Mouse (Mus musculus) hindbrain, embryonic 14.5 days (tissue): Measurements from ENCODE around the gene Adat3. TPM values are rescaled to one million over a fixed set of nuclear protein-coding genes. Genes with fewer than 3 reads are reported as not detected.
"Not testable (repeated sequence)": the region's sequence is repeated elsewhere in the genome, so short reads cannot be mapped to it uniquely, and the experiment has no call there.

Experiments
- ATAC-seq: fragments of 200-750 bp; cut with Nextera tagmentation; 2 replicates; pipeline ENCODE4 v1.8.0; 2017; ENCODE audit warnings: moderate number of reproducible peaks, mild to moderate bottlenecking, moderate TSS enrichment, moderate library complexity; ENCODE audit not compliant: low FRiP score
- DNase-seq: peaks from one replicate; pipeline ENCODE4 v3.0.0-alpha.2; 2015; ENCODE audit warnings: low spot score
- H3K27ac ChIP-seq: fragments of 300-500 bp; sonication (generic); 2 replicates; pipeline ENCODE4 v1.5.1; 2014; ENCODE audit warnings: mild to moderate bottlenecking, moderate library complexity
- H3K27me3 ChIP-seq: fragments of 300-500 bp; sonication (generic); 2 replicates; pipeline ENCODE4 v1.6.1; 2014; ENCODE audit warnings: mild to moderate bottlenecking, low read length, mixed read lengths; ENCODE audit not compliant: control insufficient read depth, insufficient read depth
- H3K36me3 ChIP-seq: fragments of 300-500 bp; sonication (generic); replicated peaks from 2 replicates; pipeline ENCODE4 v1.6.1; 2014; ENCODE audit not compliant: control insufficient read depth, insufficient read depth
- H3K4me1 ChIP-seq: fragments of 300-500 bp; sonication (generic); replicated peaks from 2 replicates; pipeline ENCODE4 v1.6.1; 2014; ENCODE audit warnings: antibody characterized with exemption, low read length, mixed read lengths; ENCODE audit not compliant: control insufficient read depth, insufficient read depth
- H3K4me2 ChIP-seq: fragments of 300-500 bp; sonication (generic); replicated peaks from 2 replicates; pipeline ENCODE4 v1.6.1; 2014; ENCODE audit warnings: mild to moderate bottlenecking, moderate library complexity
- H3K4me3 ChIP-seq: fragments of 300-500 bp; sonication (generic); replicated peaks from 2 replicates; pipeline ENCODE4 v1.5.1; 2014; ENCODE audit warnings: mild to moderate bottlenecking, low read length
- H3K9ac ChIP-seq: fragments of 300-500 bp; sonication (generic); 2 replicates; pipeline ENCODE4 v1.6.1; 2014
- H3K9me3 ChIP-seq: fragments of 300-500 bp; sonication (generic); 2 replicates; pipeline ENCODE4 v1.6.1; 2016; ENCODE audit warnings: low read length; ENCODE audit not compliant: control insufficient read depth
- WGBS: fragments of 180-500 bp; shearing (Covaris S2); extraction: QIAGEN DNeasy Blood & Tissue Kit; methylation state at CpG from one replicate; pipeline ENCODE4 v1.1.7; 2014; 5-methylcytosine and 5-hydroxymethylcytosine counted together
- polyA plus RNA-seq: library from polyadenylated mRNA; unstranded; fragments of >200 nt; fragmentation: Nextera tagmentation; extraction: Ambion mirVana; gene quantifications from 2 replicates; pipeline ENCODE4 v1.2.1, GENCODE M21; 2014

The Adat3 gene
- polyA plus RNA-seq, 1 experiment from 2014 or later = 5.6 TPM

DNA sequence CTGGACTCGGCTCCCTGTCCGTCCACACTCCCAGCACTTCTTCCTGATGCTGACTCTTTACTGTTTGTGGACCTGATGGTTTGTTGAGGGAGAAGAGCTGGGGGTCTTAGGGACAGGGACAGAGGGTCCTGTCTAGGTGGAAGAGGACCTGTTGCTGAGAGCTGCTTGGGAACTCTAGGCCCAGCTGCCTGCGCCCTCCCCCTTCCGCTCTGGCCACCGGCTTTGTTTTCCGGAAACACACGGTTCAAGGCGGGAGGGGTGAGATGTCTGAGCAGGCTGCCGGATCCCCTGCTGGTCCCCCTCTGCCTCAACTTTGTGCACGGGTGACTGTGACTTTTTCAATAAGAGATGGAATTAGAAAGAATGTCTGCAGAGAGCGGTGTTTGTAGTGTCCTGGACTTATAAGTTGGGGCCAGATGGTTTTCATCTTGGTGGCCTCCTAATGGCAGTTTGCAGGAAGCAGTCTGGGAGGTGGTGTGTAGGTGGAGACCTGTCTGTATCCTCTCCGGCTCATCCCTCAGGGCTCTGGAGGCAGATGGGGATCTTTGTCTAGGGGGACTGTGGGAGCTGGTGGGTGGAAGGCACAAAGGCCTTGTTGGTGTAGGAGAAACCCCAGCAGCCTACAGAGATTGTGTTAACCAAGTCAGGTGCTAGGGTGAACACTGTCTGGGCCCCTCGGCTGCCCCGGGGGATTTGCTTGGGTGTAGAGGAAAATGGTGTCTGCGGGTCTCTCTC lies 20.9 kb downstream of the Adat3 start:
- DNase-seq (no peak), ATAC-seq (no peak)
- no peaks in the 10 kb centered on the region for H3K36me3 ChIP-seq
- H3K4me3 ChIP-seq = peak overlapping the region; percentile 87
- WGBS = 17% methylated on average over 15 of the region's 15 CpGs
- peak overlapping the region; percentile 94 for H3K27ac ChIP-seq
- no peaks in the 10 kb centered on the region for H3K9me3 ChIP-seq
- H3K27me3 ChIP-seq = no peaks in the 10 kb centered on the region
- peak overlapping the region; percentile 99 for H3K4me2 ChIP-seq
- H3K9ac ChIP-seq = peak overlapping the region; percentile 89
- peaks cover 30% of the 10 kb centered on the region for H3K4me1 ChIP-seq

DNA sequence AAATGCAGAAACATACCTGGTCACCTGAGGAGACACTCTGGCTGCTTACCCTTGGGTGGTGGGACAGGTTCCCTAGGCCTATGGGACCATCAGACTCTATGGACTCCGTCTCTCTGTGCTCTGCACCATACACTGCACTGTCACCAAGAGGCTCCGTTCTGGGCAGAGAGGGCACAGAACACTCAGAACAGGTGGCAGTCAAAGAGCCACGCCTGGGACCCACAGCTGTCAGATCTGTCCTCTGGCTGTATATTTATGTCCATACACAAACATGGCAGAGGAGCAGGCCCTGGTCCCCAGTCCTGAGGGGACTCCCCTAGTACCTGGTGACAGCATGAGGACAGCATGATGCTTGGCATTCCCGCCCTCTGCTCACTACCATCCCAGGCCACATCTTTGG lies 23.1 kb downstream of the Adat3 start:
- WGBS = 90% methylated on average over 4 of the region's 4 CpGs

DNA sequence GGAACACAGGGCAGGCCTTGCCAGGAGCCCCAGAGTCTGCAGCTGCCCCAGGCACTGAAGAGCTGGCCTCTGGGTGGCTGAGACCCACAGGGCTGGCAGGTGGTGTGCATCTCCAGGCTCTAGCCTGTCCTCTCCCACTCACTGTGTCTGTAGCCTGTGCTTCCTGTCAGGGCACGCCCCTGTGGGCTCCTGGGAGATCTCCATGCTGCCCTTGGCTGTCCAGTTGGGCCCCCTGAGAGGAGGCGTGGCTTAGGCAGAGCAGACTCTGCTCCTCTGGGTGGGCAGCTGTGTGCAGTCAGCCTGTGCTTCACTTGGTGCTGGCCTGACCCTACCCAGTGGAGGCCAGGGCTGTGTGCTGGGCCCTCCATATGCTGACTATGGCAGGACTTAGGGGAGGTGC lies 25.0 kb downstream of the Adat3 start:
- Histone ChIP-seq H3K9me3 (no peaks in the 10 kb centered on the region), H3K27me3 (no peaks in the 10 kb centered on the region), H3K4me1 (peaks cover 22% of the 10 kb centered on the region), H3K9ac (no peak overlapping the region), H3K36me3 (no peaks in the 10 kb centered on the region), H3K4me3 (no peak overlapping the region), H3K4me2 (no peak overlapping the region), H3K27ac (no peak overlapping the region)
- DNase-seq (no peak), ATAC-seq (no peak)
- 45% methylated on average over 2 of the region's 2 CpGs for WGBS

More for the DNA sequence above, 23.1 kb downstream of the Adat3 start:
- Histone ChIP-seq H3K4me2 (no peak overlapping the region), H3K4me1 (peaks cover 30% of the 10 kb centered on the region), H3K9ac (no peak overlapping the region), H3K36me3 (no peaks in the 10 kb centered on the region), H3K27ac (no peak overlapping the region), H3K4me3 (no peak overlapping the region), H3K9me3 (no peaks in the 10 kb centered on the region), H3K27me3 (no peaks in the 10 kb centered on the region)
- DNase-seq (no peak), ATAC-seq (no peak)

DNA sequence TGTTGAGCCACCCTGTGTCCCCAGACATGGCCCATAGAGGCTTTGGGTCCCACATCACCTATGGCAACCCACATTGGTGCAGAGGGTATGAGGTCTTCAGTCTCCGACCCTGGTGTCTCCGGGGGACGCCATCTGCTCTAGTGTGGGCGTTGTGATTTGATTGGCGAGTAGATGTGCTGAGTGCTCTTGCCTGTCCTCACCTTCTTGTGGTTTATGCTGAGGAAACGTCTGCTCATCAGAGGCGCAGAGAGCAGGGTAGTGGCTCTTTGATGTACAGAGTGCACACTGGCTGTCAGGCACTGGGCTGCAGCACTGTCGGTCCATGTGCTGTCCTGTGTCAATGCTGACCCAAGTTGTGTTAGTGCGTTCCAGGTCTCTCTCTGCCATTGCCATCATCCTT lies 26.2 kb downstream of the Adat3 start:
- 79% methylated on average over 9 of the region's 9 CpGs for WGBS
- H3K4me3 ChIP-seq = no peak overlapping the region
- peaks cover 13% of the 10 kb centered on the region for H3K4me1 ChIP-seq
- no peak overlapping the region for H3K9ac ChIP-seq
- ATAC-seq (no peak), DNase-seq (no peak)
- no peak overlapping the region for H3K27ac ChIP-seq
- no peaks in the 10 kb centered on the region for H3K9me3 ChIP-seq
- H3K4me2 ChIP-seq = no peak overlapping the region
- no peaks in the 10 kb centered on the region for H3K27me3 ChIP-seq
- peaks cover 2% of the 10 kb centered on the region; the same call in 1 of the 2 replicates for H3K36me3 ChIP-seq

DNA sequence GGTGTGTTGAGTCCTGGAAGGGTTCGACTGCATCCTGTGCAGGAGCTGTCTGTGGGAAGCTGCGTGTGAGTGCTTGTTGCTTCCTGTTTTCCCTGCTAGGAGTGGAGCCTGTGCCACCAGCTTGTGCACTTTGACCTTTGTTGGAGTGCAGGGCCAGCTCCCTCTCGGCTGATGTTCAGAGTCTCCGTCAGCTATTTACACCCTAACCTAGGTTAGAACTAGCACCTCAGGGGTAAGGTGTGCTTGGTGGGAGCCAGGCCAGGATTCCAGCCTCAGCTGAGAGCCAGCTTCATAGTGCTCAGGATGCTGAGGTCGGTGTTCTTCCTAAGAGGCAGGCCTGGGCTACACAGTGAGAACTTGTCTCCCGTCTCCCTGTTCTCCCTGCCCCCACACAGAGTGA lies 32.7 kb downstream of the Adat3 start:
- DNase-seq (no peak), ATAC-seq (no peak)
- Histone ChIP-seq H3K27ac (no peak overlapping the region), H3K36me3 (peaks cover 64% of the 10 kb centered on the region), H3K4me3 (no peak overlapping the region), H3K9ac (no peak overlapping the region), H3K4me1 (no peaks in the 10 kb centered on the region), H3K4me2 (no peak overlapping the region), H3K27me3 (no peaks in the 10 kb centered on the region), H3K9me3 (no peaks in the 10 kb centered on the region)
- WGBS = 90% methylated on average over 6 of the region's 6 CpGs

DNA sequence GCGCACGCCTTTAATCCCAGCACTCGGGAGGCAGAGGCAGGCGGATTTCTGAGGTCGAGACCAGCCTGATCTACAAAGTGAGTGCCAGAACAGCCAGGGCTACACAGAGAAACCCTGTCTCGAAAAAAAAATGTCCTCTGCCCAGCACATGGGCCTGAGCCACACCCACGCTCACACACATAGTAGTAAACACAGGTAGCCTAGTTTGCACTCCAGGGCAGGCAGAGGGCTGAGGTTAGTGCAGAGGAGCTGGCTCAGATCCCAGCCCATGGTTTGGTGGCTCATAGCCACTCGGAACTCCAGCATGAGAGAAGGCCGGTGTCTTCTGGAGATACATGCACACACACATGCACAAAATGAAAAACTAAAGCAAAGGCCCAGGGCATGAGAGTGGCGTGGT lies 44.3 kb downstream of the Adat3 start:
- Histone ChIP-seq H3K9me3 (no peaks in the 10 kb centered on the region), H3K4me1 (no peaks in the 10 kb centered on the region), H3K27ac (no peak overlapping the region), H3K36me3 (peaks cover 65% of the 10 kb centered on the region), H3K27me3 (no peaks in the 10 kb centered on the region), H3K4me2 (no peak overlapping the region), H3K4me3 (no peak overlapping the region), H3K9ac (no peak overlapping the region)
- ATAC-seq (no peak), DNase-seq (no peak)
- 95% methylated on average over 10 of the region's 10 CpGs for WGBS

DNA sequence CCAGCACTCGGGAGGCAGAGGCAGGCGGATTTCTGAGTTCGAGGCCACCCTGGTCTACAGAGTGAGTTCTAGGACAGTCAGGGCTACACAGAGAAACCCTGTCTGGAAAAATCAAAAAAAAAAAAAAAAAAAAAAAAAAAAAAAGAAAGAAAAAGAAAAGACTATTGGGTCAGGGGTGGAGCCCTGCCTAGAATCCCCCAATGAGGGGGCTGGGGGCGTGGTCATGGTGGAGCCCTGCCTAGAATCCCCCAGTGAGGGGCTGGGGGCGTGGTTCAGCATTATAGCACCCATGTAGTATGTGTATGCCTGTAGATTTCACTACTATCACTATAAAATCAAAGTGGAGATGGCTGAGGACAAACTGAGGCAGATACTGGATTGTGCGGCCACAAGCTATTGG lies 47.2 kb downstream of the Adat3 start:
- DNase-seq, H3K9me3 ChIP-seq, H3K4me3 ChIP-seq, H3K27me3 ChIP-seq, H3K4me1 ChIP-seq, H3K27ac ChIP-seq, ATAC-seq, H3K9ac ChIP-seq, H3K4me2 ChIP-seq: not testable (repeated sequence)
- H3K36me3 ChIP-seq = peaks cover 35% of the 10 kb centered on the region
- WGBS = 97% methylated on average over 6 of the region's 6 CpGs

DNA sequence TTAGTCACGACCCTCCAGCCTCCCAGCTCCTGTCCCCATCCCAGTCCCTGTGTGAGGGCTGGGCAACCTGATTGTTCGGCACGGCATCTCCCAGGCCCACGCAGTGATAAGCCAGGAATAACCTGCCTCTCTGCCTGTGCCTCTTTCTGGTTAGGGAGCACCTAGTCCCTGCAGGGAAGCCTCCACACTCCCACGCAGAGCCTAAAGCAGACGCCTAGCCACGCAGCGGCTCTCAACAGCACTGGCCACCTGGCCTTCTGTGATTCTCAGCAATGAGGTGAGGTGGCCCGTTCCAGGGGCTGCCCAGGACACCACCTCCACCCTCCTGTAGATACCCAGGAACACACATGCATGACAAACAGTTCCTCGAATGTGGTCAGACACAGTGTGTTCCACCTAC lies 47.7 kb downstream of the Adat3 start:
- WGBS = 92% methylated on average over 10 of the region's 10 CpGs
- no peak overlapping the region for H3K27ac ChIP-seq
- no peaks in the 10 kb centered on the region for H3K27me3 ChIP-seq
- no peak for DNase-seq
- no peak overlapping the region for H3K9ac ChIP-seq
- H3K4me3 ChIP-seq = no peak overlapping the region
- ATAC-seq = no peak
- peaks cover 30% of the 10 kb centered on the region for H3K36me3 ChIP-seq
- H3K4me1 ChIP-seq = peaks cover 9% of the 10 kb centered on the region
- H3K9me3 ChIP-seq = no peaks in the 10 kb centered on the region
- H3K4me2 ChIP-seq = no peak overlapping the region

DNA sequence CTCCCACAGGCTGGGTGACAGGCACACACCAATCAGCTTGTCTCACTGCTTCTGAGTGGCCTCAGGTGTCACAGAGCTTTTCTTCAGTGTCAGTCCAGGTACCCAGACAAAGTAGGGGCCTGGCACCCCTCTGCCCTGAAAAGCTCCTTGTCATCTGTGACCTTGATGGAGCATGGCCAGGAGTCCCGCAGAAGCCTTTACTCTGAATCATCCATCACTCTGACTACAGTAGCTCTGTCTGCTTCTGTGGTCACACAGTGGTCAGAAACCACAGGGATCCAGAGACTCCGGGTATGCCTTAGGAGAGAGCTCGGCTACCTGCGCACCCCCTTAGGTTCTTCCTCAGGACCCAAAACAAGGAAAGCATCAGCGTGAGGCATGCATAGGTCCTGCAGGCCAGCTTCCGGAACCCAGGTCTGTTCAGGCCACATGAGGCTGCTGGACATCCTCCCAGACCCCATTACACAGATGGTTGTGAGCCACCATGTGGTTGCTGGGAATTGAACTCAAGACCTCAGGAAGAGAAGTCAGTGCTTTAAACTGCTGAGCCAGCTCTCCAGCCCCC lies 50.6 kb downstream of the Adat3 start:
- Histone ChIP-seq H3K9ac (no peak overlapping the region), H3K4me2 (no peak overlapping the region), H3K27me3 (no peaks in the 10 kb centered on the region), H3K27ac (no peak overlapping the region), H3K4me1 (peaks cover 21% of the 10 kb centered on the region), H3K4me3 (no peak overlapping the region), H3K36me3 (peaks cover 4% of the 10 kb centered on the region), H3K9me3 (no peaks in the 10 kb centered on the region)
- DNase-seq (no peak), ATAC-seq (no peak)
- WGBS = 76% methylated on average over 6 of the region's 6 CpGs
